Mouse (Mus musculus): ENCODE results near the gene Rad51b. TPM values are rescaled to one million over a fixed set of nuclear protein-coding genes. Genes with fewer than 3 reads are reported as not detected.
A peak's percentile ranks its signal among the peaks of the same experiment; 100 is the strongest.

The Rad51b gene
- polyA plus RNA-seq, 1 experiment from 2014 or later: 1.3 TPM

GRCm38 (mm10) chr12:79807410-79807847 lies 510.3 kb downstream of the Rad51b start:
- Histone ChIP-seq H3K36me3 (replicated peaks) (no peaks in the 10 kb centered on the region), H3K9me3 (no peaks in the 10 kb centered on the region), H3K4me3 (no peak overlapping the region), H3K4me1 (peaks cover 24% of the 10 kb centered on the region), H3K27me3 (replicated peaks) (no peaks in the 10 kb centered on the region), H3K4me2 (no peak overlapping the region; the same call in 1 of the 2 replicates), H3K9ac (peak overlapping the region; percentile 17; the same call in 1 of the 2 replicates), H3K27ac (peak overlapping the region; percentile 65)
- WGBS: 5% methylated on average over 10 of the region's 10 CpGs
- ATAC-seq (replicated peaks): peak; percentile 78

GRCm38 (mm10) chr12:79807938-79808401 lies 510.9 kb downstream of the Rad51b start:
- H3K27me3 ChIP-seq (replicated peaks): no peaks in the 10 kb centered on the region
- peak overlapping the region; percentile 65 for H3K27ac ChIP-seq
- no peak overlapping the region for H3K4me3 ChIP-seq
- no peak overlapping the region for H3K9ac ChIP-seq
- WGBS: 19% methylated on average over 8 of the region's 8 CpGs
- 0 out of 2 replicates have a peak, but pooled peaks have one; percentile 22 for ATAC-seq (replicated peaks)
- no peak overlapping the region; the same call in 1 of the 2 replicates for H3K4me2 ChIP-seq
- H3K9me3 ChIP-seq: no peaks in the 10 kb centered on the region
- H3K4me1 ChIP-seq: peaks cover 24% of the 10 kb centered on the region
- H3K36me3 ChIP-seq (replicated peaks): no peaks in the 10 kb centered on the region

DNA sequence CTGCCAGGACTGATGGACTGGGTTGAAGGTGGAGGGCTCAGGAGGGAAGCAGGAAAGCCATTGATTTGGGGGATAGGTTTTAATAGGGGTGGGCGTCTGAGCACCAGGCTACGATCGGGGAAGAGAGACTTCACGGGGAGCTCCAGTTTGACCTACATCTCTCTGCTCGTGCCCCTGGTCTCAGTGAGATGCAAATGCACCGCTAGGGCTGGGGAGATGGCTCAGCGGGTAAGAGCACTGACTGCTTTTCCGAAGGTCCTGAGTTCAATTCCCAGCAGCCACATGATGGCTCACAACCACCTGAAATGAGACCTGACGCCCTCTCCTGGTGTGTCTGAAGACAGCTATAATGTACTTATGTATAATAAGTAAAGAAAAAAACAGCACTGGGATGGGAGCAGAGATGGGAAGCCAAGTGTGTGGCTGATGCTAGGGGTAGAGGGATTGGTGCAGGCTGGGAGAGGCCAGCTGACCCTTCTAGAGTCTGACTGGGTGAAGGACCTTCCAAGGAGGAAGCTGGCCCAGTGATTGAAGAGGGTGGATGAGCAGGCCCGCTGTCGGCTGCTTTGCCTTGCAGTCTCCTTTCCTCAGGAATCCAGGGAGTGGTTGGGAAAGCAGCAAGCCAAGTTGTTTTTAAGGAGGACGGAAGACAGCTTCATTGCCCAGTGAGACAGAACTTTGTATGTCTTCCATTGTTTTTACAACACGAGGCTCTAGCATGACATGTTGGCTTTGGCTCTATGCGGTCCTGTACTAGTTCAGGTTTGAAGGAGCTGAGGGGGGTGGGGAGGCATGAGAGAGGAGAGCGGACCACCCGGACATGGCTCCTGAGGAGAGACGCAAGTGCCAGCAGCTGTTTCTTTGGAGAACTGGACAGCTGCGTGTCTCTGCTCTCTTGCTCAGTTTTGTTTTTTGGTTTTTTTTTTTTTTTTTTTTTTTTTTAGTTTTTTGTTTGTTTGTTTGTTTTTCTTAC lies 511.6 kb downstream of the Rad51b start:
- WGBS: 41% methylated on average over 18 of the region's 18 CpGs
- Histone ChIP-seq H3K9me3 (no peaks in the 10 kb centered on the region), H3K4me1 (peaks cover 30% of the 10 kb centered on the region), H3K27me3 (replicated peaks) (no peaks in the 10 kb centered on the region), H3K27ac (peak overlapping the region; percentile 65; the same call in 1 of the 2 replicates), H3K4me3 (no peak overlapping the region), H3K4me2 (no peak overlapping the region), H3K9ac (no peak overlapping the region), H3K36me3 (replicated peaks) (no peaks in the 10 kb centered on the region)
- ATAC-seq (replicated peaks): no peak

DNA sequence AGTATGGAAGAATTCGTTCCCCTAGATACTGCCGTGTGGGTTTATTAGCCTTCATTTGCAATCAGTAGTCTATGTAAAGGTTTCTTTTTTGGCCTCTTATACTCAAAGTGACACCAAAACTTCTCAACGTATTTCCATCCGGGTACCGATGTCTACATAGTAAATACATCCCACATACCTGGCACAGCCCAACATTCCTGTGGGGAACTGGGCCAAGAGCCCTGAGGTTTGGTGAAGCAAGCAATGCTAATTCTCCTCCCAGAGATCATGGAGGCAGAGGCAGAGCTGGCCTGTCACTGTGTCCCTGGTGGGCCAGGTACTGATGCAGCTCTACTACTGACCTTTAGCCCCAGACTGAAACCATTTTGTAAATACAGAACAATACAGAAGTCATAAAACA lies 512.4 kb downstream of the Rad51b start:
- H3K4me2 ChIP-seq: no peak overlapping the region
- ATAC-seq (replicated peaks): no peak
- H3K4me1 ChIP-seq: peaks cover 36% of the 10 kb centered on the region
- H3K4me3 ChIP-seq: no peak overlapping the region
- no peaks in the 10 kb centered on the region for H3K9me3 ChIP-seq
- no peaks in the 10 kb centered on the region for H3K27me3 ChIP-seq (replicated peaks)
- H3K9ac ChIP-seq: no peak overlapping the region
- H3K27ac ChIP-seq: no peak overlapping the region
- WGBS: 88% methylated on average over 5 of the region's 5 CpGs
- no peaks in the 10 kb centered on the region for H3K36me3 ChIP-seq (replicated peaks)

GRCm38 (mm10) chr12:79812422-79812821 lies 515.3 kb downstream of the Rad51b start:
- no peak overlapping the region for H3K27ac ChIP-seq
- no peaks in the 10 kb centered on the region for H3K36me3 ChIP-seq (replicated peaks)
- no peaks in the 10 kb centered on the region for H3K9me3 ChIP-seq
- no peak for ATAC-seq (replicated peaks)
- H3K4me1 ChIP-seq: peaks cover 24% of the 10 kb centered on the region
- 35% methylated on average over 8 of the region's 8 CpGs for WGBS
- H3K4me3 ChIP-seq: no peak overlapping the region
- H3K27me3 ChIP-seq (replicated peaks): no peaks in the 10 kb centered on the region
- H3K4me2 ChIP-seq: no peak overlapping the region
- no peak overlapping the region for H3K9ac ChIP-seq

GRCm38 (mm10) chr12:79812838-79813563 lies 515.9 kb downstream of the Rad51b start:
- H3K4me2 ChIP-seq: no peak overlapping the region
- H3K9me3 ChIP-seq: no peaks in the 10 kb centered on the region
- H3K27me3 ChIP-seq (replicated peaks): no peaks in the 10 kb centered on the region
- WGBS: 23% methylated on average over 18 of the region's 18 CpGs
- no peak overlapping the region for H3K4me3 ChIP-seq
- H3K9ac ChIP-seq: no peak overlapping the region
- no peak overlapping the region for H3K27ac ChIP-seq
- H3K4me1 ChIP-seq: peaks cover 20% of the 10 kb centered on the region
- H3K36me3 ChIP-seq (replicated peaks): no peaks in the 10 kb centered on the region
- no peak for ATAC-seq (replicated peaks)

DNA sequence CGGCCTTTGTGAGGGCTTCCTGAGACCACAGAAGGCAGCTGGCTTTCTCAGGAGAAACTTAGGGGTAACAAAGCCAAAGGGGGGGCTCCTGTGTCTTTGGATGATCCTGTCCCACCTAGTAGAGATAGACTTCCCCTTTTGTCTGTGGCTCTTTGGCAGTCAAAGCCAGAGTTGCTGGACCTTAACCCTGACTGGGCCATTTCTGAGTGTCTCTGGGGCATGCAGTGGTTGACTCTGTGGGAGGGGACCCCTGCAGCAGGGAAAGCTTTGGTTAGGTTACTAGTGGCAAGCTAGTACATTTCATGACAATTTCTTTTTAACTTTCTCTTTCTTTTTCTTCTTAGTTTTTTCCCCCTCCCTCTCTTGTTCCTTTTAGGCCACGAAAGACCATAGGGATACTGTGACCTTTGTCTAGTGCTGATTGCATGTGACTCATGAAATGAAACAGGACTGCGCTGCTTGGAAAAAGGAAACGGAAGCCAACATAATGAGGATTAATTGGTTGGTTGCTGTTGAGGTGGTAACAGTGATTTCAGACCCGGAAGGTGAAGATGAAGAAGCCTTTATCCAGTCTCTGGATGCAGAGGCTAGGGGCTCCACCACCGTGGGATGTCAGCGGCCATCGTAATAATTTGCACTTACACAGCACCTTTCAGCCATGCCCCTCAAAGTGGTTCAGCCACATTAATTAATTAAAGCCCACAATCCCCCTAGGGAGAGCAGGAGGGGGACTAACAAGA lies 516.7 kb downstream of the Rad51b start:
- no peak overlapping the region for H3K4me3 ChIP-seq
- H3K27ac ChIP-seq: no peak overlapping the region
- no peaks in the 10 kb centered on the region for H3K27me3 ChIP-seq (replicated peaks)
- H3K9me3 ChIP-seq: no peaks in the 10 kb centered on the region
- ATAC-seq (replicated peaks): no peak
- peaks cover 17% of the 10 kb centered on the region for H3K4me1 ChIP-seq
- H3K36me3 ChIP-seq (replicated peaks): no peaks in the 10 kb centered on the region
- 25% methylated on average over 8 of the region's 8 CpGs for WGBS
- no peak overlapping the region for H3K9ac ChIP-seq
- H3K4me2 ChIP-seq: no peak overlapping the region

GRCm38 (mm10) chr12:79814312-79815091 lies 517.4 kb downstream of the Rad51b start:
- WGBS: 33% methylated on average over 20 of the region's 20 CpGs
- Histone ChIP-seq H3K4me2 (peak overlapping the region; percentile 22; the same call in 1 of the 2 replicates), H3K9ac (no peak overlapping the region), H3K9me3 (no peaks in the 10 kb centered on the region), H3K27me3 (replicated peaks) (no peaks in the 10 kb centered on the region), H3K4me3 (no peak overlapping the region), H3K27ac (no peak overlapping the region), H3K4me1 (peaks cover 17% of the 10 kb centered on the region), H3K36me3 (replicated peaks) (no peaks in the 10 kb centered on the region)
- ATAC-seq (replicated peaks): no peak

GRCm38 (mm10) chr12:79816241-79816640 lies 519.2 kb downstream of the Rad51b start:
- ATAC-seq (replicated peaks): no peak

GRCm38 (mm10) chr12:79820228-79820958 lies 523.3 kb downstream of the Rad51b start:
- no peaks in the 10 kb centered on the region for H3K36me3 ChIP-seq (replicated peaks)
- ATAC-seq (replicated peaks): no peak
- no peaks in the 10 kb centered on the region for H3K27me3 ChIP-seq (replicated peaks)
- no peak overlapping the region for H3K9ac ChIP-seq
- WGBS: 77% methylated on average over 8 of the region's 8 CpGs
- no peak overlapping the region for H3K4me3 ChIP-seq
- no peak overlapping the region for H3K4me2 ChIP-seq
- H3K27ac ChIP-seq: no peak overlapping the region
- no peaks in the 10 kb centered on the region for H3K9me3 ChIP-seq
- H3K4me1 ChIP-seq: 0 out of 2 replicates have a peak, but pooled peaks cover 8% of the 10 kb centered on the region

More at GRCm38 (mm10) chr12:79816241-79816640, 519.2 kb downstream of the Rad51b start:
- Histone ChIP-seq H3K4me1 (peaks cover 17% of the 10 kb centered on the region), H3K9ac (no peak overlapping the region), H3K27ac (no peak overlapping the region), H3K9me3 (no peaks in the 10 kb centered on the region), H3K36me3 (replicated peaks) (no peaks in the 10 kb centered on the region), H3K27me3 (replicated peaks) (no peaks in the 10 kb centered on the region), H3K4me2 (no peak overlapping the region), H3K4me3 (no peak overlapping the region)
- WGBS: 87% methylated on average over 4 of the region's 4 CpGs

Measured in midbrain, embryonic 15.5 days (tissue).